Mouse (Mus musculus) liver, embryonic 14.5 days (tissue): ENCODE measurements around the gene Trim71. TPM values are rescaled to one million over a fixed set of nuclear protein-coding genes. Genes with fewer than 3 reads are reported as not detected.

ENCODE experiments used
- ATAC-seq: fragments of 200-750 bp; cut with Nextera tagmentation; 2 replicates; pipeline ENCODE4 v1.8.0; 2017; ENCODE audit warnings: moderate number of reproducible peaks, mild to moderate bottlenecking, moderate library complexity; ENCODE audit not compliant: insufficient read depth
- DNase-seq, 3 experiments: peaks; one replicate each; pipeline ENCODE4 v3.0.0-alpha.2; 2012 to 2013; ENCODE audit warnings: low read depth in 3 of 3, low spot score in 3 of 3
- H3K27ac ChIP-seq: fragments of 300-500 bp; sonication (generic); 2 replicates; pipeline ENCODE4 v1.5.1; 2014; ENCODE audit warnings: moderate library complexity, mild to moderate bottlenecking, control low read depth, inconsistent platforms
- H3K27me3 ChIP-seq: fragments of 300-500 bp; sonication (generic); 2 replicates; pipeline ENCODE4 v1.6.1; 2014; ENCODE audit warnings: mild to moderate bottlenecking, low read length, moderate library complexity; ENCODE audit not compliant: control insufficient read depth, insufficient read depth
- H3K36me3 ChIP-seq: fragments of 300-500 bp; sonication (generic); replicated peaks from 2 replicates; pipeline ENCODE4 v1.6.1; 2014; ENCODE audit warnings: low read depth; ENCODE audit not compliant: control insufficient read depth, insufficient read depth
- H3K4me1 ChIP-seq, 2 experiments: fragments of 200-500 bp in 1 of 2; fragments of 300-500 bp in 1 of 2; sonication (generic) in 1 of 2; replicated peaks; 2 replicates each; pipeline ENCODE4 v1.6.1; 2012 to 2014; ENCODE audit warnings: antibody characterized with exemption in 1 of 2, inconsistent platforms in 1 of 2, low read length in 1 of 2; ENCODE audit not compliant: control insufficient read depth in 2 of 2, insufficient read depth in 2 of 2
- H3K4me2 ChIP-seq: fragments of 300-500 bp; sonication (generic); 2 replicates; pipeline ENCODE4 v1.6.1; 2014; ENCODE audit warnings: low read depth, mild to moderate bottlenecking, control low read depth, moderate library complexity
- H3K4me3 ChIP-seq, 2 experiments: fragments of 200-500 bp in 1 of 2; fragments of 300-500 bp in 1 of 2; sonication (generic) in 1 of 2; 2 replicates each; pipeline ENCODE4 v1.5.1; 2012 to 2014; ENCODE audit warnings: low read depth in 2 of 2, low read length in 2 of 2, mild to moderate bottlenecking in 2 of 2, control low read depth in 1 of 2, inconsistent platforms in 1 of 2, moderate library complexity in 1 of 2; ENCODE audit not compliant: insufficient read depth in 1 of 2
- H3K9ac ChIP-seq: fragments of 300-500 bp; sonication (generic); replicated peaks from 2 replicates; pipeline ENCODE4 v1.6.1; 2014; ENCODE audit warnings: mild to moderate bottlenecking, control low read depth, moderate library complexity
- H3K9me3 ChIP-seq: fragments of 300-500 bp; sonication (generic); 2 replicates; pipeline ENCODE4 v1.6.1; 2016; ENCODE audit warnings: low read length, mixed read lengths; ENCODE audit not compliant: control insufficient read depth
- CTCF ChIP-seq: IDR thresholded peaks from 2 replicates; pipeline ENCODE4 v1.5.1; 2016; ENCODE audit warnings: antibody characterized with exemption, low read depth, control low read depth
- EP300 ChIP-seq: IDR thresholded peaks from 2 replicates; pipeline ENCODE4 v1.6.1; 2016; ENCODE audit warnings: antibody characterized with exemption, low read depth
- WGBS: fragments of 180-500 bp; shearing (Covaris S2); extraction: QIAGEN DNeasy Blood & Tissue Kit; methylation state at CpG from one replicate; pipeline ENCODE4 v1.1.7; 2014; ENCODE audit not compliant: insufficient replicate concordance; 5-methylcytosine and 5-hydroxymethylcytosine counted together
- polyA plus RNA-seq, 2 experiments: library from polyadenylated mRNA; depleted of rRNA in 1 of 2; stranded (reverse) in 1 of 2; unstranded in 1 of 2; fragments of >200 nt; fragmentation: Nextera tagmentation in 1 of 2; extraction: Ambion mirVana in 1 of 2; gene quantifications; 2 replicates each; pipeline versions ENCODE4 v1.2.1 to v1.2.3; 2012 to 2014

Trim71 gene
- polyA plus RNA-seq, 2 experiments, result 0.62 to 0.74 TPM

- ATAC-seq (no peak), DNase-seq (no peak)
- TF ChIP-seq EP300 (no peak), CTCF (no peak)
- Histone ChIP-seq H3K4me1 (no peaks in the 10 kb centered on the region; a peak in 1 of 4 replicates), H3K4me2 (peak overlapping the region; percentile 51), H3K9ac (no peak overlapping the region; the same call in 1 of the 2 replicates), H3K4me3 (peak overlapping the region; percentile 55 to 58), H3K27me3 (peaks cover 69% of the 10 kb centered on the region), H3K36me3 (no peaks in the 10 kb centered on the region), H3K27ac (no peak overlapping the region), H3K9me3 (no peaks in the 10 kb centered on the region)
- under 1% methylated on average over 98 of the region's 101 CpGs for WGBS
These were observed 1.9 kb downstream of the Trim71 start for GRCm38 (mm10) chr9:114562031-114562918.

GRCm38 (mm10) chr9:114561671-114561971 lies 2.5 kb downstream of the Trim71 start:
- H3K4me1 ChIP-seq, result no peaks in the 10 kb centered on the region; a peak in 1 of 4 replicates
- H3K27me3 ChIP-seq, result peaks cover 73% of the 10 kb centered on the region
- H3K9me3 ChIP-seq, result no peaks in the 10 kb centered on the region
- H3K9ac ChIP-seq, result no peak overlapping the region
- peak overlapping the region; percentile 45 for H3K4me2 ChIP-seq
- no peak for TF ChIP-seq CTCF
- no peak for TF ChIP-seq EP300
- H3K27ac ChIP-seq, result no peak overlapping the region
- DNase-seq (no peak), ATAC-seq (no peak)
- H3K4me3 ChIP-seq, result peak overlapping the region; percentile 55 to 58; a peak in 3 of 4 replicates
- H3K36me3 ChIP-seq, result no peaks in the 10 kb centered on the region
- WGBS, result 1% methylated on average over 12 of the region's 12 CpGs

DNA sequence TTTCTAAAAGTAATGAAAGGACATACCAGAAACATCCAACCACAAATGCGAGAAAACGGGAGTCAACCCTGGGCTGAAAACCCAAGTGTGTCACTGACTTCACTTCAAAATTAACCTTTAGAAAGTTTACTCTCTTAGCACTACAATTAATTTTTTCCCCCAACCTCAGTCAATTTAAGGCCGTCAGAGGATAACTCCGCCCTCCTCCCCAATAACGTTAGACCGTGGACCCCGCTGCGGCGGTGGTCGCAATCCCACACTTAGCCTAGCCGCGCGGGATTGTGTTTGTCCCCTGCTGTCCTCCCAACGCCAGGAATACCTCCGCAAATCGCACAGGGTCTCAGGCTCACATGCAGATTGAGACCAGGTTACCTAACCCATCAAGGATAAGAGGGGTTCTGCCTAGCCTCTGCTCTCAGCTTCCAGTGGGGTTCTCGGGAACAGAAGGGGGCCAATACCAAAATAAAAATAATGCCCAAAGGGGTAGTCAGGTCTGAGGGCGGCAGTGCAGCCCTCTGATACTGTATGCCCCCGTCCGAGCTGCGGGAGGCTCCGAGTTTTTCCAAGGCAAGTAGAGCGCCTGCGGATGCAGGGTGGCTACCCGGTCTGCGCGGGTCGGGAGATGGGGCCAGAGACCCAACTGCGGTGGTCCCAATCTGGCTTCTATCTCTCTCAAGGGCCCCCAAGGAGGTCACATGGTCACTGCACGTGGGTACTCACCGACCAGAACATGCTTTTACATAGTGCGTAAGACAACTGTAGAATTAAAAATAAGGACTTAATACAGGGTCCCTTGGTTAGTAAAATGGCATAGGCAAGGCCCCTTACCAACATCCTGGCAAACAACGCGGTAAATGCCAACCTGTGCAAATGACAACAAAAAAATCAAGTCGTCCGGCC lies 3.1 kb downstream of the Trim71 start:
- ATAC-seq, result no peak
- Histone ChIP-seq H3K4me3 (peak overlapping the region; percentile 55 to 58), H3K27ac (no peak overlapping the region), H3K4me1 (no peaks in the 10 kb centered on the region; a peak in 1 of 4 replicates), H3K9ac (no peak overlapping the region), H3K27me3 (peaks cover 73% of the 10 kb centered on the region), H3K36me3 (no peaks in the 10 kb centered on the region), H3K4me2 (peak overlapping the region; percentile 45), H3K9me3 (no peaks in the 10 kb centered on the region)
- WGBS, result 3% methylated on average over 36 of the region's 36 CpGs
- TF ChIP-seq EP300 (no peak), CTCF (no peak)
- DNase-seq, result no peak

DNA sequence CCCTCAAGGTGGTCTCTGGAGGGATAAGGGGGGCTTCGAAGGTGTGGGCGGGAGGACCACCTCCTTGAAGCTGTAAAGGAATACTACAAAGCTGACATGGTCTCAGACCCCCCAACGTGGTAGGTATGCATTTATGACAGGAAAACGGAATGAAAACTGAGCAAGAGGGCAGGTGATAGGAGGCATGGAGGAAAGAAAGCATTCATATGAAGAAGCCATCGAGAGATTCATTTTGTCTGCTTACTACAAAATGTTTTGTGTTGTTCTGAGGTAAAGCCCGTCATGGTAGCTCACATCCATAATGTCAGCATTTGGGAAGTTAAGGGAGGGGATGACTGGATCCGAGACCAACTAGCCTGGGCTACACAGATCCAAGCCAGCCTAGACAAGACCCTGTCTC lies 4.0 kb downstream of the Trim71 start:
- Histone ChIP-seq H3K4me2 (peak overlapping the region; percentile 45), H3K9ac (no peak overlapping the region), H3K9me3 (no peaks in the 10 kb centered on the region), H3K27me3 (peaks cover 68% of the 10 kb centered on the region), H3K4me1 (peaks cover 0 to 2% of the 10 kb centered on the region in 2 experiments; a peak in 1 of 4 replicates), H3K4me3 (peak overlapping the region; percentile 10 to 55; a peak in 2 of 4 replicates), H3K27ac (no peak overlapping the region), H3K36me3 (no peaks in the 10 kb centered on the region)
- 23% methylated on average over 7 of the region's 7 CpGs for WGBS
- TF ChIP-seq EP300, result no peak
- no peak for TF ChIP-seq CTCF
- ATAC-seq (no peak), DNase-seq (no peak)
